Mouse (Mus musculus): ENCODE data around the gene Unk.

Unk gene

DNA sequence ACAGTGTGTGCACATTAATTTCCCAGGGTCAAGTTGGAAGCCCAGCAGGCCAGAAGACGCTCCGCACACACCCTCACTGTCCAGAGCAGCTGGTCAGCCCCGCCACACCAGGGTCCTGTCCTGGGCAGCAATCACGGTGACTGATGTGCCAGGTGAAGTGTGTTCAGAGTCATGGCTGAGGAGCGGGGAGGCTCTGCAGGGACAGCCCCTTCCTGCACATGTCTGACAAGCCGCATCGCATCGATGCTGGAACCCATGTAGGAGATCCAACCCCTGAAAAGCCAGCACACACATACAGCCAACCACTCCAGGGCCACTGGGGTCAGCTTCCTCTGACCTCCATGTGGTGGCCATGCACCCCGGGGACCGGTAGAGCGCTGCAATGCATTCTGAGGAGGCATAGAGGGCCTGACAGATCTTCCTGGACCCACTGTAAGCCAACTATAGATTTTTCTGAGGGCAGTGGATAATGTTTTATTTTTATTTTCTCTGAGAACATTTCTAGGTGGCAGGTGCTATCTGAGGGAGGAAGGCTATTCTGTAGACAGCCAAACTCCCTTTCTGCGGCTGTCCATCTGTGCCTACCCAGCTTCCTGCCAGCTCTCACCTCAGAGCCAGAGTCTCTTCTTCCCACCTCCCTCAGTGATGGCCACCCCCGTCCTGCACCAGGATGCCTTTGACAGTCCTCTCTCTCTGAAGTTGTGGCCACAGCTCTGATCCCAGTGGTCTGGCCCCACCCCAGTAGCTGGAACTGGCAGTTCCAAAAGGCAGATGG is 31.7 kb downstream of the Unk start:
- in situ Hi-C loops (cut with MboI, MseI), result no loop called here

DNA sequence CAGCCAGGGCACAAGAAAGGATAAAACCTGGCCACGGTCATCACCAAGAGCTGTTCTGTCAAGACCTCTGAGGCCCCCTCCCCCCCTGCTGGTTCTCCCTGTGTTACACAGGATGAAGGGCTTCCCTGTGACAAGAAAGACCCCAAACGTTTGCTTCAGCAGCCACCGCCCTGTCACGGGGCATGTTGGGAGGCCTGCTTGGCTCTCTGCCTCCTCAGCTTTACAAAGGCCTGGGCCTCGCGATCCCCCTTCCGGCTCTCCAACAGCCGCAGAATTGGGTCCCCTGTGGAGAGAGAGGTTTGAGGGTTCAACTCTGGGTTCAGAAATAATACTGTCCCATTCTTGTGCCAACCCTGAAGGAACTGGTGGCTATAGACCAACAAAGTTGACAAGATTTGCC is 32.4 kb downstream of the Unk start:
- in situ Hi-C loops (cut with MboI, MseI), result no loop called here

DNA sequence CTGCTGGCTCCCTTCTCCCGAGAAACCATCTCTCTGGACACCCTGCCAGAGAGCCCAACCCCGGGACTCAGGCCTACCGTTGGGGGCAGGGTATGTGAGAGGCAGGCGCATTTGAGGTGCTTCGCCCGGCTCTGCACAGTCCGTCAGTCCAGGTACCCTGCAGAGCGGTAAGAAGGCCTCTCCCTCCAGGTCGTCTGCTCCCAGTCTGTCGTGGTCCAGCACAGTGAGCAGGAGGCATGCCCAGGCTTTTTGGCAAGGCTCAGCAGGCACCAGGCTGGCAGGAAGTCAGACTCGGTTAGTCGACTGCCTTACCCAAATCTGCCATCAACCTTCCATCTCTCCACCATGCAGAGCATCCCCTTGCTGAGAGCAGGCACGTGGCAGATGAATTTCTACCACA is 33.4 kb downstream of the Unk start:
- in situ Hi-C loops (cut with MboI, MseI), result no loop called here

DNA sequence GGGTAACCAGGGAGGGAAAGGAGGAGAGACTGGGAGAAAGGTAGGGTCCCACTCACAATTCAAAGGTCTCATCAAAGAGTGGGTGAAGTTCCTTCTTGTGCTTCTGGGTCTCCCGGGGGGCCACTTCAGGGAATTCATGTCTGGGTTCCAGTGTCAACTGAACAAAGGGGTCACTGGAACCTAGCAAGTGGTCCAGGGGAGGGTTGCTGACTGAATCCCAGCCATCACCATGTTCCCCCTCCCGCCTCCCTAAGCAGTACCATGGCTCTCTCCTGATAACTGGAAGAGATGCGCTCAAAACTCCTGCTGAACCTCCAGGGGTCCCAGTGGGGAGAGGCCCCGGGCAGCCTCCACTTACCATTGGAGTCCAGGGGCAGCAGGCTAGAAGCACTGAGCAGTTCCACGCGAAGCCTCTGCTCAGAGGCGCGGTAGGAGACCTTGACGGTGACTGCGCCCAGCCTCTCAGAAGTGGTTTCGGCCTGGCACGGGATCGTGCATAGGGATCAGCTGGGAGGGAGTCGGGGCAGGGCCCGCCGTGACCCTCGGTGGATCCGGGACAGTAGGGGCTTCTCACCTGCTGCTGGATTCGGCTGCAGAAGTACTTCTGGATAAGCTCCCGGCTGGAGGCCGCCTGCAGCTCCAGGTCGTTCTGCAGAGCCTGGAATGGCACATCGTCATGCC is 34.2 kb downstream of the Unk start:
- in situ Hi-C loops (cut with MboI, MseI), result no loop called here

DNA sequence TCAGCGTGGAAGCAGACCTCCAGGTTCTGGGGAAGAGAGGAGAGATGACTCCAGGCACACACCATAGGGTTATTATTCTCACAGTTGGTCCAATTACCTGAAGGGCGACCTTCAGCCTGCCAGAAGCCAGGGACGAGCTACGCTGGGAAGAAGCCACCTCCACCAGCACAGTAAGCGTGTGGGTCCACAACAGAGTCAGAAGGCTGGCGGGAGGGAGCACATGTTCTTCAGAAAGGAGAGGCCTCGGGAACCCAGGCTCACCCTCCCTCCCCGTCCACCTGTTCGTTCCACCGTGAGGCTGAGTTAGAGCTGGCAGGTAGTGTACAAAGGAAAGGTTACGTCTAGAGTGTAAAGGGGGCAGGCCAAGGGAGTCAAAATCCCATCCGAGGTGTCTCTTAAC is 35.2 kb downstream of the Unk start:
- in situ Hi-C loops (cut with MboI, MseI), result no loop called here

DNA sequence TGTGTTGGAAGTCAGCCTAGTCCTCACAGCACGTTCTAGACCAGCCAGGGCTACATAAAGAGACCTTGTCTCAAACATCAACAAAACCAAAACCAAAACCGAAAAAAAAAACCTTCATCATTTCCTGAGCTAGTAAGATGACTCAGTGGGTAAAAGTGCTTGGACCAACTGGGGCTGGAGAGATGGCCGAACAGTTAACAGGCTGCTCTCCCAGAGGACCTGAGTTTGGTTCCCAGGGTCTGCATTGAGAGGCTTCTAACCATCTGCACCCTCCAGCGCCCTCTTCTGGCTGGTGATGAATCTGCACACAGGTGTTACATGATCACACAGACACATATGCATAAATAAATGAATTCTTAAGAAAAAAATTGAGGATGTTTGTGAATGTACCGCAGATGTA is 41.4 kb downstream of the Unk start:
- in situ Hi-C loops (cut with MboI, MseI), result no loop called here

DNA sequence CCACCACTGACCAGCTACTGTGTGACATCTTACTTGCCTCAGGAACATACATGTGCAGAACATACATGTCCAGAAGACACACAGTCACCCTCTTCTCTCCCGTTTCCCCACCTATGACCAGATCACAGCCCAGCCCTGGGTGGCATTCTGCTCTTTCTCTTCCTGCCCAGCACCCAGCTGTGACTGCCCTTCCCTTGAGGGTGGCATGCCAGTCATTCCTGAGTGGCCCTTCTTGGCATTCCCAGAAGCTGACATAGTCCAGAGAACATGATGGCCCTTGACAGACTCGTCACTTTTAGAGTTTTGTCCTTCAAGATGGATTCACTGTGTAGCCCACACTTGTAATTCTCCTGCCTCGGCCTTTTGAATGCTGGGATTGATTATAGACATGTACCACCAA is 42.5 kb downstream of the Unk start:
- in situ Hi-C loops (cut with MboI, MseI), result no loop called here

DNA sequence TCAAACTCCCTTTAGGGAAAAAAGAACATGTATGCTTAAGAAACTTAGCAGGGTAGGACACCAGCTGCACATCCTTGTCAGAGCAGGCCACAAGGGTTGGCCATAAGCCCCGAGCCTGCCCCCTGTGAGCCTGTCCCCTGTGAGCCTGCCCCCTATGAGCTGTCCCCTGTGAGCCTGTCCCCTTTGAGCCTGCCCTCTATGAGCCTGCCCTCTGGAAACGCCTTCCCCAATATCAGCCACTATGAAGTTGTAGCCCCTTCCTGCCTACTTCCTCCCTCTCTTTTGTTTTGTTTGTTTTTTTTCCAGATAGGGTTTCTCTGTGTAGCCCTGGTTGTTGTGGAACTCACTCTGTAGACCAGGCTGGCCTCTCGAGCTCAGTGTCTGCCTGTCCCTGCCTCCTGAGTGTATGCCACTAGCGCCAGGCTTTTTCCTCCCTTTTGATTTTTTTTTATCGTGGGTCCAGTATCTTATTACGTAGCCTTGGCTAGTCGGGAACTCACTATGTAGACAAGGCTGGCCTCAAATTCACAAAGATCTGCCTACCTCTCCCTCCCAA is 44.4 kb downstream of the Unk start:
- in situ Hi-C loops (cut with MboI, MseI), result no loop called here

DNA sequence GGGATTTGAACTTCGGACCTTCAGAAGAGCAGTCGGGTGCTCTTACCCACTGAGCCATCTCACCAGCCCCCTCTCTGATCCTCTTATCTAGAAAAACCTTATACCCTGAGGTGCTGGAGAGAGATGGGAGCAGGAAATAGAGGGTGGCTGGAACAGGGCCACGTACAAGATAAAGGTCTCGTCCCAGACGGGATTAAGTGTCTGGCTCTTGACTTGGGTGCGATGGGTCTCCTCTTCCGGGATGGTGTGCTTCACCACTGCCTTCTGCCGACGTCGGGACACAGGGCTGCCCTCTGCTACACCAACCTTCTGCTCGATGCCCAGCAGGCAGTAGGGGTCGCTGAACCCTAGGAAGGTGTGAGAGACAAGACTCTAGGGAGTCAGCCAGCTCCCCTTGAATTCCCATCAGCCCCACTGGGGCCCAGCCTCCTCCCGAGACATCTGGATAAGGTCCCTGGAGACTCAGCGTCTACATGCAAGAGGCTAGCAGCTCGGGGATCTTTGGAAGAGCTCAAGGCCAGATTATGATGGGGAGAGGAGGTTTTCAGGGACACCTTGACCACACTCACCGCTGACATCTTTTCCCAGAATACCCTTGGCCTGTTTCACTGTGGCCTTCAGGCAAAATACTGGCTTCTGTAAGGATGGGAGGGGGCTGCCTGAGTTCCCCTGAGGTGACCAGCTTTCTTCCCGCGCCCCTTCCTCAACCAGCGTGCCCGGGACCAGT is 45.6 kb downstream of the Unk start:
- in situ Hi-C loops (cut with MboI, MseI), result loop anchor here (5.0 kb wide), 1 partner anchor 43 kb away; the partner anchor contains the start of gene Unk

DNA sequence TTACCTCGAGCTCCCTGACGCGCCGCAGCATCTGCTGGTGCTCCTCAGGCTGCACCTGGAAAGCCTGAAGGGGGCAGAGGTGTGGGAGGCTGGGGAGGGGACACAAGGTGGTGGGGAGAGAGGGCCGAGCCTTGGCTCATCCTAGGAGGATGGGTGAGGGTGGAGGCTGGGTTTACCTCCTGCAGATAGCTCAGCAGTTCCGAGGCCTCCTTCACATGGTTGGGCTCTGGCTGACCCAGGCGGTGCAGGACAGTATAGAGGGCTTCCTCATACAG is 46.1 kb downstream of the Unk start:
- in situ Hi-C loops (cut with MboI, MseI), result loop anchor here (5.0 kb wide), 1 partner anchor 44 kb away; the partner anchor contains the start of gene Unk

DNA sequence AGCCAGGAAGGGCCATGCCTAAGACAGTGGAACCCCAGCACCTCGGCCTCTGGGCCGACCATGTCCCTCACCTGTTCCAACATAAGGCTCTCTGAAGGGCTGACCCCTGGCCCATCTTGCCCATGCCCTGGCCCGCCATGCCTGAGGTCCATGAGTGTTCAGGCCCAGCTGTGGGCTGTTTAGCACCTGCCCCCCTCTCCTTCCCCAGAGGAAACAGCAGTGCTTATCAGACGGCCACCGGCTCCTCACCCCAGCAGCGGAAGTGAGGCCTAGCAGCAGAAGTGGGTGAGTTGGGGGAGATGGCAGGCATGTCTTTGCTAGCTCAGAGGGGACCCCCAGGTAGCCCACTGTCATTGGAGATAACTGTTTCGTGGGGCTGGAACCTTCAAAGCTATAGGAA is 46.7 kb downstream of the Unk start:
- in situ Hi-C loops (cut with MboI, MseI), result loop anchor here (5.0 kb wide), 1 partner anchor 45 kb away; the partner anchor contains the start of gene Unk

DNA sequence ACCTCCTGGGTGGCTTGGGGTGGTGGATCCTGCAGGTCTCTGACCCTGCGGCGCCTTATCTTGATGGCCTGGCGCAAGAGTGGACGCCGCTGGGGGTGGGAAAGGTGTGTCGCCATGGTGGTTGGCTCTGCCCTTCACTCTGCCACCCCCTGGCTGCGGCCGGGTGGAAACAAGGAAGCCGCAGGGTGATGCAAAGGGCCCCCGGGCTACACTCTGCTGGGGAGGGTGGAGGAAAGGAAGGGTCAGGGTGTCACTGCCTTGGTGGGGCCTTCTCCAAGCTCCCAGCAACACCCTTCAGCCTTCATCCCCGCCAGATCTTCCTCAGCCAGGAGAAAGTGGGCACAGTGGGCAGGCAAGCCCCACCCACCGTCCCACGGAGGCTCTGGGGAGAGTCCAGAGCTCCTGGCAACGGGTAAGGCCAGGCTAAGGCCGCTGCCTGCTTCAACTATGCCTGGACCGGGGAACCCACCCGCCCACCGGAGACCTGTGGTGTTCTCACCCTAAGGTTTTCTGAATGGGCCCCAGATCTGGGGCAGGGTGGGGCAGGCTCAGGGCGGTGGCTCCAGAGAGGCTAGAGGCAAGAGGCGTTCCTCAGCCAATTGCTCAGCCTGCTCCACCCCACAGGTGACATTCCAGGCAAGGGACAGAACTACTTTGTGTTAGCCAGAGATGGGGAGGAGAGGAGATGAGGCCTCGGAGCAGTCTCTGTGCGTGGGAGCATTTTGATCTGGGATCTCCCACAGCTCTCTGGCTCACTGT is 47.5 kb downstream of the Unk start, which contains the start of gene Unc13d:
Gene Unc13d (minus strand): TSS at position 516 of the 759 bp plus-strand sequence.
- in situ Hi-C loops (cut with MboI, MseI), result loop anchor here (5.0 kb wide), 1 partner anchor 45 kb away; the partner anchor contains the start of gene Unk

DNA sequence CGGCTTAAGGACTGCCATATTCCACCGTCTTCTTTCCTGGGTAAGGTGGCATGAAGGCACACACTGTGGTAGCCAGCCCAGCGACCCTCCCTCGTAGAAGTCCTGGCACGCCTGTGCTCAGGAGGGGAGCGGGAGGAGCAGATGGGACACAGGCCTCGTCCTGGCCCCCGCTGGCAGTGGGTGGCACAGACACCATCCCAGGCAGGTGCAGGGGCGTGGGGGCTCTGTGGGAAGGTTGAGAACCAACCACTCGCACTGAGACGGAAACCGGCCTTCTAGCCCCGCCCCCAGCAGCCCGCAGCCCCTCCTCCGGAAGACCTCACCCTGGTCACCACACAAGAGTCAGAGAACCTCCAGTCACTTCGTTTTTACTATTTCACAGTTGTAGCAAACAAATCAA is 48.1 kb downstream of the Unk start:
- in situ Hi-C loops (cut with MboI, MseI), result loop anchor here (5.0 kb wide), 1 partner anchor 46 kb away; the partner anchor contains the start of gene Unk

DNA sequence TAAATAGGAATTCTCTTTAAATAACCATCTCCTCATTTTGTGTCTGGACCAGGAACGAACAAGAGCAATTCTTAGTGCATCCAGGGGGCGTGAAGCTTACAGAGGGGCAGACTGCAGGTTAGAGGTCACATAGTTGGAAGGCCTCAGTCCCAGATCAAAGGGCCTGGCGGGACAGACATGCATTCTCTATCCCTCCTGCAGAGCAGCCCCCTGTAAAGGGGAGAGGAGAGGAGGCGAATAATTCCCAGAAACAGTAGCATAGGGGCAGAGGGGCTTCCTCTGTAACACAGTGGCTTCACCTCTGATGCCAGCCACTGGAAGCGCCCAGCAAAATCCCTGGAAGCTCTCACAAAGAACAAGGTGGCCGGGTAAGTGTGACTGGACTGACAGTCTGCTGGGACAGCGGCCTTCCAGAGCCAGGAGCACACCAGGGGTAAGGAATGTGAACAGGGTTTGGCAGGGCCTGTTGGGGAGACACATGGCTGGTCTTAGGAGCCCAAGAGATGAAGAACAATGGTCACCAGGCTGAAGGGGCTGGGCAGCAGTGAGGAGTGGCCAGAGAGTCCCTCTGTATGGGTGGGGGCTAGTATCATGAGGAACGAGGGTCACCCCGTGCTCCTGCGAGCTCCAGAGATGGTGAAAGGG is 48.7 kb downstream of the Unk start:
- in situ Hi-C loops (cut with MboI, MseI), result loop anchor here (5.0 kb wide), 1 partner anchor 46 kb away; the partner anchor contains the start of gene Unk

DNA sequence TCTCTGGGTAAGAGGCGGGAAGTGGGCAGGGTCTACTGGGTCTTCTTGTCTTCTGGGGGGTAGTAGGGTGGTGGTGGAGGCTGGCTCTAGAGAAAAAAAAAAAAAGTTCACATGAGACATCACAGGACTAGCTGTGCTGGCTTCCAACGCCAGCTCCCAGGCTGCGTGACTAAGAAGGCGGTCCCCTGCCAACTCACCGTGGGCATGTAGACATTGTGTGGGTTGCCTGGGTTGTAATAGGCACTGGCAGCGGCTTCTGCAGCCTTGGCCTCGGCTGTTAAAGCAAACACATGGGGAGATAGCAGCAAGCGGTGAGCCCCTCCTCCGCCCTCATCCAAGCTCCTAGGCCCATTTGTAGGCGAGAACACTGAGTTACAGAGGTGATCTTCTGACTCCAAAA is 49.4 kb downstream of the Unk start:
- in situ Hi-C loops (cut with MboI, MseI), result loop anchor here (5.0 kb wide), 1 partner anchor 47 kb away; the partner anchor contains the start of gene Unk

DNA sequence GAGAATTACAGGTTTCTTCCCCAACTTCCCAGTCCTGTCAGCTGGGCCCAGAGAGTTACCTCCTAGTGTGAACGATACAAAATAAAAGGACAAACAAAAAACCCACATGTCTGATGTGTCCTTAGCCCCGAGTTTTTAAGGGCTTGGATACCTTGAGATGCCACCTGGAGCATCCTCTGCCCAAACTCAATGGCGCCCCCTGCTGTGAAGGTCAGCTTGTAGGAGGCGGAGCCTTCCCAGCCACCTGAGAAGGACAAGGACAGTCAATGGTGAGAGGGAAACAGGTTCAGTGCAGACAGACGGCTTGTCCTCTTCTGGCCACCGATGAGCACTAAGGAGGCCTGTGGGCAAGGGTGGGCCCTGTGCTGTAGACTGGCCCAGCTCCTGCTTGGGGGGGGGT is 51.0 kb downstream of the Unk start:
- in situ Hi-C loops (cut with MboI, MseI), result loop anchor here (10.0 kb wide), 1 partner anchor 54 kb away; the partner anchor contains the start of genes Mrpl38 and Trim65

DNA sequence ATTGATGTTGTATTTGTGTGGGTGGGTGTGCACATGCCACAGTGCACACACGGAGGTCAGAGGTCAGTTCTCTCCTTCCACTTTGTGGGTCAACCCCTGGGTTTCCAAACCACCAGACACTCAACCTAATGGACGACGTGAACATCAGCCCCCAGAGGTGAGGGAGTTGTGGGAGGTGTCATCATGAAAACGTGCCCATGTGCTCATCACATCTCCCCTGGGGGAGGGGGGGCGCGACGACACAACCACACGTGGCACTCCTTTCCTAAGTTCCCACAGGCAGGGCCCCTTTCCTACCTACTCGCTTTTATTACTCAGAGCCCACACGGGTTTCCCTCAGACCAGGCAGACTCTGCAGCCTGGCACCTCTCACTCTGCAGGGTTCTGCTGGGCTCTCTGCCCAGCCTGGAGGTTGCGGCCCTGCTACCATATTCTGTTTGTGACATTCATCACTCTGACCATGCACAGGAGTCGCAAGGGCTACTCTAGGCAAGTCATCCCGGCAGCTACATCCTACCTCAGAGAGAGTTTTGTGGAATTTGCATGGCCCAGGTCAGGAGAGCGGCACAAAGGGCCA is 53.1 kb downstream of the Unk start:
- in situ Hi-C loops (cut with MboI, MseI), result loop anchor here (10.0 kb wide), 1 partner anchor 52 kb away; the partner anchor contains the start of genes Mrpl38 and Trim65

DNA sequence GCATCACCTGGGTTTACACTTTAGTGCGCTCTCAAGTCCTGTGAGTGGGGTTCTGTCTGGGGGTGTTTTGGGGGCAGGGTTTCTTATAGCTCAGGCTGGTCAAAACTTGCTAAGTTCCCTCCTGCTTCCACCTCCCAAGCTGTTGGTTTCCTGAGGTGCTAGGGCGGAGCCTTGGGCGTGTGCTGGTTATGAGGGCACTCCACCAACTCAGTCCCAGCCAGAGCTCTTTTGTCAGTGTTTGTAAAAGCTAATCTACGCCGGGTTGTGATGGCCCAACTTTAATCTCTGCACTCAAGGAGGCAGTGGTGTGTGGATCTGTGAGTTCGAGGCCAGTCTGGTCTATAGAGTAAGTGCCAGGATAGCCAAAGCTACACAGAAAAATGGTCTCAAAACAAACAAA is 54.0 kb downstream of the Unk start:
- in situ Hi-C loops (cut with MboI, MseI), result loop anchor here (10.0 kb wide), 1 partner anchor 51 kb away; the partner anchor contains the start of genes Mrpl38 and Trim65

DNA sequence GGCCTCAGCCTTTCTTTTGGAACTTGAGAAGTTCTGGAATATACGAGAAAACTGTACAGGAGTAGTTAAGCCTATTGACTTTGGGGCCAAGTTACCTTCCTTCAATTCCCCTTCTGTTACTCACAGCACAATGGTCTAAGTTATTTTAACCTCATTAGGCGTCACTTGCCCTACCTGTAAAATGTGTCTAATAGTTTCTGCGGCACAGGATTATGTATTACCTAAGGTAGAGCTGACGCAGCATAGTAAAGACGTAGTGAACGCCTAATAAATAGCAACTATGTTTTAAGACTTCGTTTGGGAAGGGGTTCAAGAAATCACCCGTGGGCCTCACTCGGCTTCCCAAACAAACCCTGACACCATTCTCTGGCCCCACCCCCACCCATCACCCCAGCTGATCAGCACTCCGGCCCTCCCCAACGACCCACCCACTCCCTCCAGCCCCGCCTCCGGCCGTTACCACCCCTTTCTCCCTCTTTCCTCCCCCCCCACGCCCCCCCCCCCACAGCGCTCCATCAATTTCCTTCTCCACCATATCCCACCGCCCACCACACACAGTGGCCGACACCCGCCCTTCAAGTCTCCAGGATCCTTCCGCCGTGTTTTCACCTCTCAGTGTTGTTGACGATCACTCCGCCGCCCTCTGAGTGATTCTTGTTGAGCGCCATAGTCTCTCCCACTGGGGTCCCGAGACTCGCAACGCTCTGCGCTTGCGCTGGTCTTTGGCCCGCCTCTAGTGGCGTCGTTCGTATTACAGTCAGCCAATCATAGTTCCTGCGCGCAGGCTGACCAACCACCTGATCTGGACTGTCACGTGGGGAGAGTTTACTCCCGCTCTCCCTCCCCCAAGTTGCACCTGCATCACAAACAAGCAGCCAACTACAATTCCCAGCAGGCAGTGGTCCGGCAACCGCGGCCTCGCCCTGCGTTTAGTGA is 56.4 kb downstream of the Unk start, which contains the start of gene Wbp2:
Gene Wbp2 (minus strand): TSS at position 738 of the 936 bp plus-strand sequence.
- in situ Hi-C loops (cut with MboI, MseI), result loop anchor here (10.0 kb wide), 1 partner anchor 48 kb away; the partner anchor contains the start of genes Mrpl38 and Trim65

All from T-helper 1 cell (primary cell).